Mouse (Mus musculus): ENCODE measurements around the gene Prkra.
"Not testable (repeated sequence)": the region's sequence is repeated elsewhere in the genome, so short reads cannot be mapped to it uniquely, and the experiment has no call there.

Prkra gene

GRCm38 (mm10) chr2:76654646-76655045 is 6.8 kb upstream of the Prkra start:
- no peak for DNase-seq

GRCm38 (mm10) chr2:76653070-76653469 is 5.3 kb upstream of the Prkra start:
- DNase-seq, result no peak

- no peak for DNase-seq
Observed at GRCm38 (mm10) chr2:76648666-76649141, 889 bp upstream of the Prkra start.

GRCm38 (mm10) chr2:76647441-76647869 is 360 bp downstream of the Prkra start:
- no peak for DNase-seq

GRCm38 (mm10) chr2:76643801-76644200 is 4.0 kb downstream of the Prkra start:
- no peak for DNase-seq

GRCm38 (mm10) chr2:76639637-76640036 is 8.2 kb downstream of the Prkra start:
- no peak for DNase-seq

GRCm38 (mm10) chr2:76631600-76631999 is 16.2 kb downstream of the Prkra start:
- no peak for DNase-seq

- DNase-seq, result no peak
Observed at GRCm38 (mm10) chr2:76630293-76630692, 17.5 kb downstream of the Prkra start.

GRCm38 (mm10) chr2:76622316-76622715 is 25.5 kb downstream of the Prkra start:
- not testable (repeated sequence) for DNase-seq

- DNase-seq, result no peak
Observed at GRCm38 (mm10) chr2:76621724-76622123, 26.1 kb downstream of the Prkra start.

- DNase-seq, result no peak
Observed at GRCm38 (mm10) chr2:76620188-76620587, 27.6 kb downstream of the Prkra start.

GRCm38 (mm10) chr2:76618078-76618477 is 29.7 kb downstream of the Prkra start:
- peak in 1 of 2 experiments; percentile 47 for DNase-seq

GRCm38 (mm10) chr2:76611996-76612395 is 35.8 kb downstream of the Prkra start:
- DNase-seq, result no peak

- DNase-seq, result peak in 1 of 2 experiments; percentile 21
Observed at GRCm38 (mm10) chr2:76610326-76611104, 37.3 kb downstream of the Prkra start.

- DNase-seq, result no peak
Observed at GRCm38 (mm10) chr2:76606704-76607103, 41.1 kb downstream of the Prkra start.

- DNase-seq, result no peak
Observed at GRCm38 (mm10) chr2:76602256-76602655, 45.6 kb downstream of the Prkra start.

- peak; percentile 11 to 26 for DNase-seq
Observed at GRCm38 (mm10) chr2:76599214-76599613, 48.6 kb downstream of the Prkra start.

GRCm38 (mm10) chr2:76597521-76597920 is 50.3 kb downstream of the Prkra start:
- no peak for DNase-seq

- peak; percentile 21 to 62 for DNase-seq
Observed at GRCm38 (mm10) chr2:76592401-76592924, 55.4 kb downstream of the Prkra start.

GRCm38 (mm10) chr2:76590221-76590620 is 57.6 kb downstream of the Prkra start:
- no peak for DNase-seq

GRCm38 (mm10) chr2:76586906-76587305 is 60.9 kb downstream of the Prkra start:
- no peak for DNase-seq

GRCm38 (mm10) chr2:76585090-76585489 is 62.7 kb downstream of the Prkra start:
- no peak for DNase-seq
